Mouse (Mus musculus): ENCODE measurements around the gene Sval1. TPM values are rescaled to one million over a fixed set of nuclear protein-coding genes. Genes with fewer than 3 reads are reported as not detected.

Sval1 gene
- polyA plus RNA-seq (2016; fragmentation: Nextera tagmentation; extraction: Ambion mirVana), result not detected in 2 replicates

DNA sequence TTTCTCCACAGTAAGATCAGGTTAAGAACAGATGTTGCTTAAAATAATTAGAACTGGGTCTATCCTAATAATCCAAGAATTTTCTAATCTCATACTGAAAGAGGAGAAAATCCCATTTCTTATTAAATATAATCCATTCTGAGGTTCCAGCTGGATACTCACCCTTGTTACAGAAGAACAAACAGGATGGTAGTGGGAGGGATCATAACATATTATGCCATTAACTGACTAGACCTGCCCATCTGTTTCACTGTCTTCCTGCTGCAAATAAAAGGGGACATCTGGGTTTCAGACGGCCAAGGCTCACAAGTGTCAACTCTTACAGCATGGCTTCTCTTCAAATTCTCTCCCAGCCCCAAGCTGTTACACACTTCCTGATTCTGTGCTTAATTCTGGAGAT, at the start of gene Sval1:
Sval1 (plus strand) TSS at position 301 of the 400 bp plus-strand sequence.
- no peaks in the 10 kb centered on the region for H3K36me3 ChIP-seq
- H3K4me2 ChIP-seq, result no peak within 1 kb of the TSS
- no peak for ATAC-seq
- WGBS (ENCODE audit: insufficient replicate concordance), result 74% methylated on average over 1 of the region's 1 CpGs
- H3K9me3 ChIP-seq (replicated peaks), result no peaks in the 10 kb centered on the region
- H3K4me3 ChIP-seq, result no peak within 1 kb of the TSS
- no peak within 1 kb of the TSS for H3K27ac ChIP-seq
- H3K4me1 ChIP-seq, result no peaks in the 10 kb centered on the region
- no peak within 1 kb of the TSS for H3K9ac ChIP-seq
- no peaks in the 10 kb centered on the region for H3K27me3 ChIP-seq (replicated peaks)

- no peak for ATAC-seq
- 0 out of 2 replicates have a peak, but pooled peaks cover 4% of the 10 kb centered on the region for H3K9me3 ChIP-seq (replicated peaks)
- H3K27me3 ChIP-seq (replicated peaks), result no peaks in the 10 kb centered on the region
- H3K36me3 ChIP-seq, result no peaks in the 10 kb centered on the region
- H3K9ac ChIP-seq, result no peak overlapping the region
- no peak overlapping the region for H3K27ac ChIP-seq
- no peak overlapping the region for H3K4me2 ChIP-seq
- H3K4me1 ChIP-seq, result no peaks in the 10 kb centered on the region
- no peak overlapping the region for H3K4me3 ChIP-seq
- WGBS (ENCODE audit: insufficient replicate concordance), result 74% methylated on average over 5 of the region's 5 CpGs
Measured at GRCm38 (mm10) chr6:41911625-41912024, 39.8 kb upstream of the Sval1 start.

- Histone ChIP-seq H3K27me3 (replicated peaks) (no peaks in the 10 kb centered on the region), H3K27ac (no peak overlapping the region), H3K36me3 (no peaks in the 10 kb centered on the region), H3K9ac (no peak overlapping the region), H3K4me2 (no peak overlapping the region), H3K4me1 (no peaks in the 10 kb centered on the region), H3K9me3 (replicated peaks) (no peaks in the 10 kb centered on the region), H3K4me3 (no peak overlapping the region)
- no peak for ATAC-seq
- WGBS (ENCODE audit: insufficient replicate concordance), result 57% methylated on average over 2 of the region's 2 CpGs
Measured at GRCm38 (mm10) chr6:41914883-41915282, 36.5 kb upstream of the Sval1 start.

DNA sequence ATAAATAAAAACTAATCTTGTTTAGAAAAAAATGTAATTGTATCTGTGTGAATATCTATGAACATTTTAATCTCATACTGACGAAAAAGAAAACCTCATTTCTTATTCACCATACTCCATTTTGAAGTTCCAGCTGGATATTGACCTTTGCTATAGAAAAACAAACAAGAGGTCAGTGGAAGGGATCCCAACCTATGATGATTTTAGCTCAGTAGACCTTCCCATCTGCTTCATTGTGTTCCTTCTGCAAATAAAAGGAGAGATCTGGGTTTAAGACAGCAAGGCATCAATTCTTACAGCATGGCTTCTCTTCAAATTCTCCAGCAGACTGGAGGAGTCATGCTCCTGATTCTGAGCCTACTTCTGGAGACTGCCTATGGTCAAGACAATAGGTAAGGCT, 16.4 kb downstream of the Sval1 start, which contains the start of gene Sval3:
Sval3 (plus strand) TSS at position 301 of the 400 bp plus-strand sequence.
- 26% methylated on average over 1 of the region's 1 CpGs for WGBS (ENCODE audit: insufficient replicate concordance)

More for the DNA sequence above, 16.4 kb downstream of the Sval1 start, which contains the start of gene Sval3:
- ATAC-seq, result no peak
- H3K27ac ChIP-seq, result no peak within 1 kb of the TSS
- no peak within 1 kb of the TSS for H3K4me2 ChIP-seq
- no peaks in the 10 kb centered on the region for H3K36me3 ChIP-seq
- H3K4me1 ChIP-seq, result no peaks in the 10 kb centered on the region
- no peaks in the 10 kb centered on the region for H3K27me3 ChIP-seq (replicated peaks)
- H3K9me3 ChIP-seq (replicated peaks), result no peaks in the 10 kb centered on the region
- no peak within 1 kb of the TSS for H3K9ac ChIP-seq
- no peak within 1 kb of the TSS for H3K4me3 ChIP-seq

Other genes starting within 250 kb of the Sval1 start
- 275 and 280 TPM in 2 replicates for gene Kel, start 247.3 kb upstream of the Sval1 start, polyA plus RNA-seq (2016; fragmentation: Nextera tagmentation; extraction: Ambion mirVana)
- gene Olfr459, start 176.5 kb upstream of the Sval1 start, polyA plus RNA-seq (2016; fragmentation: Nextera tagmentation; extraction: Ambion mirVana), result not detected in 2 replicates
- not detected in 2 replicates for gene Pip, start 104.1 kb upstream of the Sval1 start, polyA plus RNA-seq (2016; fragmentation: Nextera tagmentation; extraction: Ambion mirVana)
- gene Sval2, start 98.6 kb upstream of the Sval1 start, polyA plus RNA-seq (2016; fragmentation: Nextera tagmentation; extraction: Ambion mirVana), result not detected in 2 replicates
- gene Sval3, start 16.5 kb downstream of the Sval1 start, polyA plus RNA-seq (2016; fragmentation: Nextera tagmentation; extraction: Ambion mirVana), result not detected in 2 replicates
- not detected in 2 replicates for gene Sva, start 86.8 kb downstream of the Sval1 start, polyA plus RNA-seq (2016; fragmentation: Nextera tagmentation; extraction: Ambion mirVana)
- not detected in 2 replicates for gene Tas2r139, start 189.3 kb downstream of the Sval1 start, polyA plus RNA-seq (2016; fragmentation: Nextera tagmentation; extraction: Ambion mirVana)